Mouse (Mus musculus): ENCODE results near the gene Abcc1. TPM values are rescaled to one million over a fixed set of nuclear protein-coding genes. Genes with fewer than 3 reads are reported as not detected.

The Abcc1 gene
- polyA plus RNA-seq, 1 experiment from 2014 or later, result 9.8 TPM

- peaks cover 16% of the 10 kb centered on the region for H3K36me3 ChIP-seq
- H3K27me3 ChIP-seq, result no peaks in the 10 kb centered on the region
- no peaks in the 10 kb centered on the region for H3K4me1 ChIP-seq (replicated peaks)
- no peaks in the 10 kb centered on the region for H3K9me3 ChIP-seq
- no peak overlapping the region for H3K4me3 ChIP-seq
- ATAC-seq (ENCODE audit: low FRiP score, low read depth), result no peak
- H3K27ac ChIP-seq (replicated peaks), result no peak overlapping the region
- WGBS, result 93% methylated on average over 9 of the region's 9 CpGs
- H3K4me2 ChIP-seq, result no peak overlapping the region
- H3K9ac ChIP-seq, result no peak overlapping the region
These were observed 115.5 kb downstream of the Abcc1 start for GRCm38 (mm10) chr16:14476701-14477400.

GRCm38 (mm10) chr16:14477510-14478300 lies 116.3 kb downstream of the Abcc1 start:
- peaks cover 15% of the 10 kb centered on the region for H3K36me3 ChIP-seq
- no peaks in the 10 kb centered on the region for H3K27me3 ChIP-seq
- no peak for ATAC-seq (ENCODE audit: low FRiP score, low read depth)
- no peak overlapping the region for H3K4me2 ChIP-seq
- no peak overlapping the region for H3K27ac ChIP-seq (replicated peaks)
- no peaks in the 10 kb centered on the region for H3K4me1 ChIP-seq (replicated peaks)
- no peak overlapping the region for H3K9ac ChIP-seq
- no peaks in the 10 kb centered on the region for H3K9me3 ChIP-seq
- no peak overlapping the region for H3K4me3 ChIP-seq
- WGBS, result 72% methylated on average over 10 of the region's 10 CpGs

GRCm38 (mm10) chr16:14479641-14480040 lies 118.3 kb downstream of the Abcc1 start:
- Histone ChIP-seq H3K4me2 (no peak overlapping the region), H3K36me3 (no peaks in the 10 kb centered on the region), H3K4me1 (replicated peaks) (no peaks in the 10 kb centered on the region), H3K4me3 (no peak overlapping the region), H3K9ac (no peak overlapping the region), H3K27ac (replicated peaks) (no peak overlapping the region), H3K27me3 (no peaks in the 10 kb centered on the region), H3K9me3 (no peaks in the 10 kb centered on the region)
- no peak for ATAC-seq (ENCODE audit: low FRiP score, low read depth)
- 90% methylated on average over 2 of the region's 2 CpGs for WGBS

- Histone ChIP-seq H3K9me3 (no peaks in the 10 kb centered on the region), H3K4me1 (replicated peaks) (no peaks in the 10 kb centered on the region), H3K27ac (replicated peaks) (no peak overlapping the region), H3K36me3 (no peaks in the 10 kb centered on the region), H3K27me3 (no peaks in the 10 kb centered on the region), H3K4me2 (no peak overlapping the region), H3K9ac (no peak overlapping the region), H3K4me3 (no peak overlapping the region)
- no peak for ATAC-seq (ENCODE audit: low FRiP score, low read depth)
- 78% methylated on average over 1 of the region's 1 CpGs for WGBS
These were observed 121.9 kb downstream of the Abcc1 start for GRCm38 (mm10) chr16:14483221-14483620.

DNA sequence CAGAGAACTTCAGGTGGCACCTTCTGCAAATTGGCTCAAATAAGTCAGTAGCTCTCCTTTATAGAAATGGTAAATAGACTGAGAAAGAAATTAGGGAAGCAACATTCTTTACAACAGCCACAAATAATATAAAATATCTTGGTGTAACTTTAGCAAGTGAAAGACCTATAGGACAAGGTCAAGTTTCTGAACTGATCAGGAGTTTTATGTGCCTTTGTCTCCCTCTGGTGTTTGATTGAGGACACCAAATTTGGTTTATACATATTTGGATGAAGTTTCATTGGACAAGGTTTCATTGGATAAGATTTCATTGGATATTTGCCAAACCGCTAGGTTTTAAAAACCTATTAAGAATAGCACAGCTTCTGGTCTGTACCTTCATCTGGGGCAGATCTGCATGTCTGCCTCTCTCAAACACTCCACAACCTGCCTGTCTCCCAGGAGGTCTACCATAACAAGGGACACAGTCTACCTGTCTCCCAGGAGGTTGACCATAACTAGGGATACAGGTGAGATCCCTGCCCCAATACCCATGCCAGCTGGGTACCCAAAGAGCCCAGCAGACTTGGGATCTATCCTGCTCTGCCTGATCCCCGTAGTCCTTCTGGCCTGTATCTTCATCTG lies 132.2 kb downstream of the Abcc1 start:
- Histone ChIP-seq H3K27me3 (no peaks in the 10 kb centered on the region), H3K9ac (no peak overlapping the region), H3K4me2 (no peak overlapping the region), H3K9me3 (no peaks in the 10 kb centered on the region), H3K4me1 (replicated peaks) (no peaks in the 10 kb centered on the region), H3K4me3 (no peak overlapping the region), H3K27ac (replicated peaks) (no peak overlapping the region), H3K36me3 (no peaks in the 10 kb centered on the region)
- ATAC-seq (ENCODE audit: low FRiP score, low read depth), result no peak
- WGBS, result 79% methylated on average over 2 of the region's 2 CpGs

DNA sequence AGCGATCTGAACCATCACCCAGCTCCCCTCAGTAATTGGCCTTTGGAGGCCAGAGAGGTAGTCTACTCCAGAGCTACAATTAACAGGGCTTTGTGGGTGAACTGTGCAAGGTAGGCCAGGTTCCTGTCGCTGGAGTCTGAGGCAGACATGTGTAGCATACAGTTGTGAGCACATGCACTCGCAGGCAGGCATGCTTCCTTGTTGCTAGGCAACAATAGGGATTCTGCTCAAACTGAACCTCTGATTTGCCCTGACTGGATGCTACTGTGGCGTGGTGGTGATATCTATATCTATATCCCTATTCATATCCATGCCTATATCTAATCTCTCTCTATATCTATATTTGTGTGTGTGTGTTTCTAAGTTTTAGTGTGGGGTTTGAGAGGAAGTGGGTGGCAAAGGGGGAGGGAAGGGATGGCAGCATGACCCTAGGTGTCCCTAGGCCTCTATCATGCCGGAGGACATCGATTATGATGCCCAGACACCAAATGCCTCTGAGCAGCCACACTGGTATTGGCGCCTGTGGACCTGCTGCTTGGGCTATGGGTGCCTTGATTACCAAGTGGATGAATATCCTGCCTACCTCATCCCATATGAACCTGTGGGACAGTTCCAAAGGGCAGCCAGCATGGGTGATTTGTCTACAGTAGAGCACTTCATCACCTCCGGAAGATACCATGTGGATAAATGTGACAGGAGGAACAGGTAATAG lies 140.4 kb downstream of the Abcc1 start:
- WGBS, result 79% methylated on average over 8 of the region's 8 CpGs
- no peaks in the 10 kb centered on the region for H3K4me1 ChIP-seq (replicated peaks)
- peak; percentile 71; the same call in 1 of the 2 replicates for ATAC-seq (ENCODE audit: low FRiP score, low read depth)
- no peaks in the 10 kb centered on the region for H3K9me3 ChIP-seq
- H3K9ac ChIP-seq, result no peak overlapping the region
- no peak overlapping the region for H3K4me2 ChIP-seq
- H3K27me3 ChIP-seq, result no peaks in the 10 kb centered on the region
- H3K4me3 ChIP-seq, result no peak overlapping the region
- no peaks in the 10 kb centered on the region for H3K36me3 ChIP-seq
- H3K27ac ChIP-seq (replicated peaks), result no peak overlapping the region

GRCm38 (mm10) chr16:14506461-14506860 lies 145.1 kb downstream of the Abcc1 start:
- Histone ChIP-seq H3K9ac (no peak overlapping the region), H3K4me3 (no peak overlapping the region), H3K9me3 (no peaks in the 10 kb centered on the region), H3K4me1 (replicated peaks) (no peaks in the 10 kb centered on the region), H3K27me3 (no peaks in the 10 kb centered on the region), H3K27ac (replicated peaks) (no peak overlapping the region), H3K36me3 (no peaks in the 10 kb centered on the region), H3K4me2 (no peak overlapping the region)
- ATAC-seq (ENCODE audit: low FRiP score, low read depth), result no peak
- WGBS, result 26% methylated on average over 2 of the region's 2 CpGs

Other genes starting within 250 kb of the Abcc1 start
- 33.3 and 39.7 TPM in 2 replicates for gene Nde1, start 198.3 kb upstream of the Abcc1 start, polyA plus RNA-seq (2015; fragmentation: Nextera tagmentation; extraction: Ambion mirVana)
- 14.3 and 15.5 TPM in 2 replicates for gene Marf1, start 198.2 kb upstream of the Abcc1 start, polyA plus RNA-seq (2015; fragmentation: Nextera tagmentation; extraction: Ambion mirVana)
- 0.82 and 0.98 TPM in 2 replicates for gene Myh11, start 70.2 kb upstream of the Abcc1 start, polyA plus RNA-seq (2015; fragmentation: Nextera tagmentation; extraction: Ambion mirVana)
- 185 and 191 TPM in 2 replicates for gene Fopnl, start 44.2 kb upstream of the Abcc1 start, polyA plus RNA-seq (2015; fragmentation: Nextera tagmentation; extraction: Ambion mirVana)
- gene A630010A05Rik, start 200.8 kb downstream of the Abcc1 start, polyA plus RNA-seq (2015; fragmentation: Nextera tagmentation; extraction: Ambion mirVana), result not detected in 2 replicates